Mouse (Mus musculus) lung, postnatal 0 days (tissue): ENCODE measurements around the gene Entpd7. TPM values are rescaled to one million over a fixed set of nuclear protein-coding genes. Genes with fewer than 3 reads are reported as not detected.

Experiments
- ATAC-seq: fragments of 200-750 bp; cut with Nextera tagmentation; 2 replicates; pipeline ENCODE4 v1.8.0; 2017; ENCODE audit warnings: moderate library complexity
- DNase-seq: peaks from one replicate; pipeline ENCODE4 v3.0.0-alpha.2; 2016; ENCODE audit warnings: low spot score
- H3K27ac ChIP-seq: fragments of 300-500 bp; sonication (generic); 2 replicates; pipeline ENCODE4 v1.5.1; 2014; ENCODE audit warnings: antibody characterized with exemption, mild to moderate bottlenecking, low read length, mixed read lengths
- H3K27me3 ChIP-seq: fragments of 300-500 bp; sonication (generic); replicated peaks from 2 replicates; pipeline ENCODE4 v1.6.1; 2014; ENCODE audit warnings: low read length, mixed read lengths; ENCODE audit not compliant: insufficient read depth
- H3K36me3 ChIP-seq: fragments of 300-500 bp; sonication (generic); 2 replicates; pipeline ENCODE4 v1.6.1; 2014; ENCODE audit warnings: low read length, mixed read lengths; ENCODE audit not compliant: insufficient read depth
- H3K4me1 ChIP-seq: fragments of 300-500 bp; sonication (generic); 2 replicates; pipeline ENCODE4 v1.6.1; 2014; ENCODE audit warnings: antibody characterized with exemption, low read depth, low read length, mixed read lengths; ENCODE audit not compliant: insufficient read depth
- H3K4me2 ChIP-seq: fragments of 300-500 bp; sonication (generic); replicated peaks from 2 replicates; pipeline ENCODE4 v1.6.1; 2014; ENCODE audit warnings: low read depth, mild to moderate bottlenecking, low read length, moderate library complexity, mixed read lengths
- H3K4me3 ChIP-seq: fragments of 300-500 bp; sonication (generic); 2 replicates; pipeline ENCODE4 v1.5.1; 2014; ENCODE audit warnings: low read depth, low read length
- H3K9ac ChIP-seq: fragments of 300-500 bp; sonication (generic); replicated peaks from 2 replicates; pipeline ENCODE4 v1.6.1; 2014; ENCODE audit warnings: low read depth, mild to moderate bottlenecking
- H3K9me3 ChIP-seq: fragments of 300-500 bp; sonication (generic); 2 replicates; pipeline ENCODE4 v1.6.1; 2016; ENCODE audit warnings: low read length, mixed read lengths
- CTCF ChIP-seq: IDR thresholded peaks from 2 replicates; pipeline ENCODE4 v1.5.1; 2016; ENCODE audit warnings: antibody characterized with exemption, mild to moderate bottlenecking
- EP300 ChIP-seq: IDR thresholded peaks from 2 replicates; pipeline ENCODE4 v1.6.1; 2016; ENCODE audit warnings: antibody characterized with exemption, mild to moderate bottlenecking, control low read depth
- WGBS: fragments of 180-500 bp; shearing (Covaris S2); extraction: QIAGEN DNeasy Blood & Tissue Kit; methylation state at CpG from one replicate; pipeline ENCODE4 v1.1.7; 2014; 5-methylcytosine and 5-hydroxymethylcytosine counted together
- polyA plus RNA-seq: library from polyadenylated mRNA; unstranded; fragments of >200 nt; fragmentation: Nextera tagmentation; extraction: Ambion mirVana; gene quantifications from 2 replicates; pipeline ENCODE4 v1.2.1, GENCODE M21; 2015

Gene Entpd7
- polyA plus RNA-seq, 1 experiment from 2014 or later, result 6.1 TPM

DNA sequence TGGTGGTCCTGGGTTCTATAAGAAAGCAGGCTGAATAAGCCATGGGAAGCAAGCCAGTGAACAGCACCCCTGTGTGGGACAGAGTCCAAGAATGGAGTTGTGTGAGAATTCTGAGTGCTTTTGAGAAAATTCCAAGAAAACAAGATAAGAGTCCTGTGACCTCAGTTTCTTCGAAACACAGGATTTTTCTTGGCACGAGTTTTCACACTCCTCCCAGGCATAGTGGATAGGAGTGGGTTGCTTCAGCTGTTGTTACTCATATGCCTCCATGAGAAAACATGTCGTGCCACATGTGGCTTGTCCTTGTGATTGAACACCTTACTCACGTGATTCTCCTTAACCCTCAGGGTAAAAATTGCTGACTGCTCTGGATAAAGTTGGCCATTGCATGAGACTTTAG, 58.4 kb downstream of the Entpd7 start:
- no peaks in the 10 kb centered on the region for H3K9me3 ChIP-seq
- no peaks in the 10 kb centered on the region for H3K27me3 ChIP-seq
- no peak overlapping the region for H3K4me2 ChIP-seq
- no peaks in the 10 kb centered on the region for H3K4me1 ChIP-seq
- DNase-seq (peak; percentile 68), ATAC-seq (peak; percentile 12)
- H3K4me3 ChIP-seq, result no peak overlapping the region
- 51% methylated on average over 4 of the region's 4 CpGs for WGBS
- H3K27ac ChIP-seq, result no peak overlapping the region
- H3K9ac ChIP-seq, result no peak overlapping the region
- peak; percentile 72 for TF ChIP-seq EP300
- TF ChIP-seq CTCF, result no peak
- peaks cover 27% of the 10 kb centered on the region; the same call in 1 of the 2 replicates for H3K36me3 ChIP-seq

GRCm38 (mm10) chr19:43750008-43750407, 60.5 kb downstream of the Entpd7 start:
- Histone ChIP-seq H3K4me1 (no peaks in the 10 kb centered on the region), H3K27me3 (no peaks in the 10 kb centered on the region), H3K27ac (no peak overlapping the region), H3K9ac (no peak overlapping the region), H3K9me3 (no peaks in the 10 kb centered on the region), H3K4me2 (no peak overlapping the region), H3K36me3 (peaks cover 21% of the 10 kb centered on the region; the same call in 1 of the 2 replicates), H3K4me3 (no peak overlapping the region)
- no peak for ATAC-seq
- DNase-seq, result no peak
- WGBS, result 93% methylated on average over 2 of the region's 2 CpGs
- TF ChIP-seq EP300 (no peak), CTCF (no peak)

GRCm38 (mm10) chr19:43752489-43753225, 63.2 kb downstream of the Entpd7 start, which contains the start of the genes Cutc and Cox15:
Gene Cutc (plus strand): TSS chr19:43752996.
Gene Cox15 (minus strand): TSS chr19:43753000.
- TF ChIP-seq CTCF (peak; percentile 64), EP300 (no peak)
- Histone ChIP-seq H3K4me1 (no peaks in the 10 kb centered on the region), H3K9me3 (no peaks in the 10 kb centered on the region), H3K36me3 (0 out of 2 replicates have a peak, but pooled peaks cover 6% of the 10 kb centered on the region), H3K4me3 (peak within 1 kb of the TSS; percentile 64), H3K4me2 (peak within 1 kb of the TSS; percentile 55), H3K9ac (peak within 1 kb of the TSS; percentile 59), H3K27ac (peak within 1 kb of the TSS; percentile 96), H3K27me3 (no peaks in the 10 kb centered on the region)
- WGBS, result 0% methylated on average over 57 of the region's 62 CpGs
- DNase-seq (peak; percentile 97), ATAC-seq (peak; percentile 95)

DNA sequence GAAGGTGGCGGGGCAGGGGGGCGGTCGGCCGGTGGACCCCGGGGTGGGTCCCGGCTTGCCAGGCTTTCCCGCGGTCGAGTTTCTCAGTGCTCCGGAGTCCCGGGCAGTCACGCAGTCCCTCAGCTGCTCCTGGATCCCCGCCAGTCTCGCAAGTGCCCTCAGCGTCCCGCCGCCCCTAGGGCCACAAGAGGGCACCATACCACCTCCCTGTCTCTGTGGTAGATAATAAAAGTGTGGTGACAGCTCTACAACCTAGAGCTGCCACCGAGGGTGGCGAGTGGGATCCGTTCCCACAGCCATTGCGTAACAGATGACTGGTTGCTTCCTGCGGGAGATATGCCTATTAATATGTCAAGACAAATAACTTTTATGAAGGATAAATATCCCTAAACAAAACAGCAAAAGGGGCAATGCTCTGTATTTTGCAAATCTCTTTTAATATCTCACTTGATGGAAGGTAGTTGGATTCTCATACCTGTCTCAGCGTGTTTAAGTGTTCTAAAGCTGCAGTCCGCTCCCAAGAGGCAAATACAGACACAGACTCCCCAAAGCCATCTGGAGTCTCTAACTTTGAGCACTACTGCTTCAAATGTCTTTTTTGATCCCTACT, 63.9 kb downstream of the Entpd7 start:
- Histone ChIP-seq H3K4me1 (no peaks in the 10 kb centered on the region), H3K36me3 (no peaks in the 10 kb centered on the region), H3K4me2 (peak overlapping the region; percentile 55), H3K27ac (peak overlapping the region; percentile 96), H3K9me3 (no peaks in the 10 kb centered on the region), H3K4me3 (peak overlapping the region; percentile 64), H3K27me3 (no peaks in the 10 kb centered on the region), H3K9ac (peak overlapping the region; percentile 59)
- DNase-seq (peak; percentile 92), ATAC-seq (peak; percentile 88)
- 2% methylated on average over 14 of the region's 24 CpGs for WGBS
- TF ChIP-seq CTCF (peak; percentile 86), EP300 (peak; percentile 16)

DNA sequence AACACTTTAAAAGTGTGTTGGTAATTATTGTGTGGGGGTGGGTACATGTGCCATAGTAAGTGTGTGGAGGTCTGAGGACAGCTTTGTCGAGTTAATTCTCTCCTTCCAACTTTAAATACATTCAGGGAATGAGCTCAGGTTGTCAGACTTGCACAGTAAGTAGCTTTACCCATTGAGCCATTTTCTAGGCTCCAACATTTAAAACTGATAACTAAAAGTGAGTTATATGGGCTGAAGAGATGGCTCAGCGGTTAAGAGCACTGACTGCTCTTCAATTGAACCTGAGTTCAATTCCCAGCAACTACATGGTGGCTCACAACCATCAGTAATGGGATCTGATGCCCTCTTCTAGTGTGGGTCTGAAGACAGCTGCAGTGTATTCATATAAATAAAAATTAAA, 64.8 kb downstream of the Entpd7 start:
- Histone ChIP-seq H3K27me3 (no peaks in the 10 kb centered on the region), H3K27ac (no peak overlapping the region), H3K36me3 (no peaks in the 10 kb centered on the region), H3K9me3 (no peaks in the 10 kb centered on the region), H3K4me2 (no peak overlapping the region), H3K4me1 (no peaks in the 10 kb centered on the region), H3K4me3 (no peak overlapping the region), H3K9ac (no peak overlapping the region)
- ATAC-seq, result no peak
- no peak for TF ChIP-seq EP300
- no peak for TF ChIP-seq CTCF
- DNase-seq, result no peak
- WGBS, result 66% methylated on average over 2 of the region's 2 CpGs

DNA sequence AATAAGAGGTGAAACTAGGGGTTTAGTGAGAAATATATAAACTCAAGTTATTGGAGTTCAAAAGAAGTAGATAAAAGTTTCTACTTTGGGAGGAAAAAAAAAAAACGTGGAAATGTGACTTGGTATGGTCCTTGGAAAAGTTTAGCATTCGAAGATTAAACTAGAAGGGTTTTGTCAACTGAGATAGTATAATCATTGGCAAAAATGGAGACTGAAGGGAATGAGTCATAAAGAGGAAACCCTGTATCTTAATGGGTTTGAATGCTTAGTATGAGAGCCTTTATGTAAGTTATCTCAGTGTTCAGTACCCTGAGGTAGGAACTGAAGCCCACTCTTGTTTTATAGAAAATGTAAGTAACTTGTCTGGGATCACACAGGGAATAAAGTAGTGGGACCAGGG, 65.4 kb downstream of the Entpd7 start:
- no peaks in the 10 kb centered on the region for H3K9me3 ChIP-seq
- H3K36me3 ChIP-seq, result no peaks in the 10 kb centered on the region
- H3K27ac ChIP-seq, result no peak overlapping the region
- no peak overlapping the region for H3K4me3 ChIP-seq
- H3K9ac ChIP-seq, result no peak overlapping the region
- 49% methylated on average over 2 of the region's 2 CpGs for WGBS
- no peaks in the 10 kb centered on the region for H3K4me1 ChIP-seq
- DNase-seq (no peak), ATAC-seq (no peak)
- no peaks in the 10 kb centered on the region for H3K27me3 ChIP-seq
- no peak for TF ChIP-seq CTCF
- TF ChIP-seq EP300, result no peak
- no peak overlapping the region for H3K4me2 ChIP-seq
